Mouse (Mus musculus): ENCODE results near the gene Maoa. TPM values are rescaled to one million over a fixed set of nuclear protein-coding genes. Genes with fewer than 3 reads are reported as not detected.

Gene Maoa
- 0.36 and 0.48 TPM in 2 replicates for polyA plus RNA-seq (2012)

- no peak for TF ChIP-seq GATA1 (IDR thresholded peaks at IDR 0.05; ENCODE audit: low read length)
Measured at GRCm38 (mm10) chrX:16619034-16619929, at the start of gene Maoa. Maoa (plus strand) TSS chrX:16619698.

- TF ChIP-seq GATA1 (IDR thresholded peaks at IDR 0.05; ENCODE audit: low read length), result no peak
Measured at GRCm38 (mm10) chrX:16618225-16619033, 1.1 kb upstream of the Maoa start.

GRCm38 (mm10) chrX:16656511-16656910, 37.0 kb downstream of the Maoa start:
- no peak for TF ChIP-seq GATA1 (IDR thresholded peaks at IDR 0.05; ENCODE audit: low read length)

- no peak for TF ChIP-seq GATA1 (IDR thresholded peaks at IDR 0.05; ENCODE audit: low read length)
Measured at GRCm38 (mm10) chrX:16706094-16706493, 86.6 kb downstream of the Maoa start.

GRCm38 (mm10) chrX:16714033-16714432, 94.5 kb downstream of the Maoa start:
- no peak for TF ChIP-seq GATA1 (IDR thresholded peaks at IDR 0.05; ENCODE audit: low read length)

Other genes starting within 250 kb of the Maoa start
- gene Cypt1, start 96.8 kb upstream of the Maoa start, polyA plus RNA-seq (2012), result not detected in 2 replicates
- gene Maob, start 197.7 kb downstream of the Maoa start, polyA plus RNA-seq (2012), result not detected in 2 replicates

All from G1E-ER4 (cell line).